Mouse (Mus musculus) kidney, embryonic 14.5 days (tissue): ENCODE results near the gene Ntng1. TPM values are rescaled to one million over a fixed set of nuclear protein-coding genes. Genes with fewer than 3 reads are reported as not detected.

ENCODE experiments used
- ATAC-seq: fragments of 200-750 bp; cut with Nextera tagmentation; 2 replicates; pipeline ENCODE4 v1.8.0; 2017; ENCODE audit warnings: moderate number of reproducible peaks, mild to moderate bottlenecking, moderate TSS enrichment, moderate library complexity; ENCODE audit not compliant: low FRiP score, low TSS enrichment
- H3K27ac ChIP-seq: fragments of 300-500 bp; sonication (generic); 2 replicates; pipeline ENCODE4 v1.5.1; 2014; ENCODE audit warnings: low read depth, mild to moderate bottlenecking, low read length, moderate library complexity, mixed read lengths
- H3K27me3 ChIP-seq: fragments of 300-500 bp; sonication (generic); 2 replicates; pipeline ENCODE4 v1.6.1; 2014; ENCODE audit warnings: mild to moderate bottlenecking, low read length; ENCODE audit not compliant: control insufficient read depth, insufficient read depth
- H3K36me3 ChIP-seq: fragments of 300-500 bp; sonication (generic); 2 replicates; pipeline ENCODE4 v1.6.1; 2014; ENCODE audit warnings: low read length, mixed read lengths; ENCODE audit not compliant: control insufficient read depth, insufficient read depth
- H3K4me1 ChIP-seq: fragments of 300-500 bp; sonication (generic); 2 replicates; pipeline ENCODE4 v1.6.1; 2014; ENCODE audit warnings: low read length, mixed read lengths; ENCODE audit not compliant: control insufficient read depth, insufficient read depth
- H3K4me2 ChIP-seq: fragments of 300-500 bp; sonication (generic); replicated peaks from 2 replicates; pipeline ENCODE4 v1.6.1; 2014; ENCODE audit warnings: low read depth, mild to moderate bottlenecking, low read length
- H3K4me3 ChIP-seq: fragments of 300-500 bp; sonication (generic); 2 replicates; pipeline ENCODE4 v1.5.1; 2014; ENCODE audit warnings: mild to moderate bottlenecking, low read length
- H3K9ac ChIP-seq: fragments of 300-500 bp; sonication (generic); 2 replicates; pipeline ENCODE4 v1.6.1; 2014; ENCODE audit warnings: low read depth, mild to moderate bottlenecking, low read length, moderate library complexity
- H3K9me3 ChIP-seq: fragments of 300-500 bp; sonication (generic); 2 replicates; pipeline ENCODE4 v1.6.1; 2016; ENCODE audit warnings: low read length; ENCODE audit not compliant: control insufficient read depth
- WGBS: fragments of 180-500 bp; shearing (Covaris S2); extraction: QIAGEN DNeasy Blood & Tissue Kit; methylation state at CpG from one replicate; pipeline ENCODE4 v1.1.7; 2014; 5-methylcytosine and 5-hydroxymethylcytosine counted together
- polyA plus RNA-seq: library from polyadenylated mRNA; unstranded; fragments of >200 nt; fragmentation: Nextera tagmentation; extraction: Ambion mirVana; gene quantifications from 2 replicates; pipeline ENCODE4 v1.2.1, GENCODE M21; 2014

Ntng1 gene
- polyA plus RNA-seq, 1 experiment from 2014 or later = 3.0 TPM

GRCm38 (mm10) chr3:109918996-109919395 is 224.8 kb downstream of the Ntng1 start:
- 36% methylated on average over 3 of the region's 3 CpGs for WGBS
- Histone ChIP-seq H3K27ac (no peak overlapping the region), H3K9ac (no peak overlapping the region), H3K4me3 (no peak overlapping the region), H3K9me3 (no peaks in the 10 kb centered on the region), H3K27me3 (no peaks in the 10 kb centered on the region), H3K36me3 (no peaks in the 10 kb centered on the region), H3K4me2 (no peak overlapping the region), H3K4me1 (0 out of 2 replicates have a peak, but pooled peaks cover 6% of the 10 kb centered on the region)
- no peak for ATAC-seq

- H3K4me1 ChIP-seq = 0 out of 2 replicates have a peak, but pooled peaks cover 6% of the 10 kb centered on the region
- H3K36me3 ChIP-seq = no peaks in the 10 kb centered on the region
- H3K27me3 ChIP-seq = no peaks in the 10 kb centered on the region
- H3K4me2 ChIP-seq = no peak overlapping the region
- ATAC-seq = no peak
- no peak overlapping the region for H3K9ac ChIP-seq
- H3K9me3 ChIP-seq = no peaks in the 10 kb centered on the region
- WGBS = 43% methylated on average over 8 of the region's 8 CpGs
- no peak overlapping the region for H3K4me3 ChIP-seq
- no peak overlapping the region for H3K27ac ChIP-seq
Observed at GRCm38 (mm10) chr3:109917926-109918694, 225.7 kb downstream of the Ntng1 start.

GRCm38 (mm10) chr3:109917077-109917476 is 226.7 kb downstream of the Ntng1 start:
- Histone ChIP-seq H3K9ac (no peak overlapping the region), H3K9me3 (no peaks in the 10 kb centered on the region), H3K4me2 (no peak overlapping the region), H3K4me3 (no peak overlapping the region), H3K27me3 (no peaks in the 10 kb centered on the region), H3K36me3 (no peaks in the 10 kb centered on the region), H3K4me1 (0 out of 2 replicates have a peak, but pooled peaks cover 6% of the 10 kb centered on the region), H3K27ac (no peak overlapping the region)
- 53% methylated on average over 4 of the region's 4 CpGs for WGBS
- ATAC-seq = no peak

DNA sequence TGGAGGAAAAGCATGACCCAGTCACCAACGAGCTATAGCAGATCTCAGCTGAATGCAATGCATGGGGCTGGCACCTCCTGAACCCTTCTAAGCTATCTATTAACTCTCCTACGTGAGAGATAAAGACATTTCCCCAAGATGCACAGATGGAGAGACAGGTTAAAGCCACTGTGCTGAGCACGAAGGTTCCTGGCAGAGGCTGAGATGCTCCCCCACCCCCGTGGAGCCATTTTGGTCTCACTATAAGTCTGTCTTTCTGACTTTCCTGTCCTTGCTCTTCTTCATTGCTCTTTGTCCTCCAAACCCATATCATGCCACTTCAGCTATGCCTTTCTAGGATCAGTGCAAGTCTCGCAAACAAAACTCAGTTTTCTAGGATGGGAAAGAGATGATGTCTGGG is 229.6 kb downstream of the Ntng1 start:
- H3K27ac ChIP-seq = no peak overlapping the region
- no peak overlapping the region for H3K4me3 ChIP-seq
- H3K9ac ChIP-seq = no peak overlapping the region
- no peaks in the 10 kb centered on the region for H3K36me3 ChIP-seq
- 0 out of 2 replicates have a peak, but pooled peaks cover 6% of the 10 kb centered on the region for H3K4me1 ChIP-seq
- WGBS = 89% methylated on average over 5 of the region's 5 CpGs
- H3K4me2 ChIP-seq = no peak overlapping the region
- no peak for ATAC-seq
- H3K9me3 ChIP-seq = no peaks in the 10 kb centered on the region
- H3K27me3 ChIP-seq = no peaks in the 10 kb centered on the region

DNA sequence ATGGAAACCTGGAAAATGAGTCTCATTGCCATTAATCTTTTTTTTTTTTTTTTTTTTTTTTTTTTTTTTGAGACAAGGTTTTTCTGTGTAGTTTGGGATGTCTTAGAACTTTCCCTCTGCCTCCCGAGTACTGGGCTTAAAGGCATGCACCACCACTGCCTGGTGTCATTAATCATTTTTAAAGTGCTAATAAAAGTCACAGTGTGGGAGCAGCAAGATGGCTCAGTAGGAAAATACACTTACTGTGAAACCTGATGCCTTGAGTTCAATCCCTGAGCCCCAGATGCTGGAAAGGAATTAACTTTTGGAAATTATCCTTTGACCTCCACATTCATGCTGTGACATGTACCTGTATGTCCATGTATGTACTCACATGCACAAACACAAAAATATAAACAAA is 253.2 kb downstream of the Ntng1 start:
- Histone ChIP-seq H3K36me3 (no peaks in the 10 kb centered on the region), H3K4me2 (no peak overlapping the region), H3K4me3 (no peak overlapping the region), H3K4me1 (no peaks in the 10 kb centered on the region), H3K27ac (no peak overlapping the region), H3K9ac (no peak overlapping the region), H3K27me3 (no peaks in the 10 kb centered on the region), H3K9me3 (no peaks in the 10 kb centered on the region)
- peak; percentile 94 for ATAC-seq
- WGBS = 0% methylated on average over 1 of the region's 1 CpGs

- H3K4me3 ChIP-seq = no peak overlapping the region
- H3K9ac ChIP-seq = no peak overlapping the region
- ATAC-seq = no peak
- no peak overlapping the region for H3K4me2 ChIP-seq
- 37% methylated on average over 4 of the region's 4 CpGs for WGBS
- no peaks in the 10 kb centered on the region for H3K27me3 ChIP-seq
- no peaks in the 10 kb centered on the region for H3K9me3 ChIP-seq
- H3K4me1 ChIP-seq = no peaks in the 10 kb centered on the region
- no peaks in the 10 kb centered on the region for H3K36me3 ChIP-seq
- no peak overlapping the region for H3K27ac ChIP-seq
Observed at GRCm38 (mm10) chr3:109885672-109886071, 258.1 kb downstream of the Ntng1 start.

- Histone ChIP-seq H3K4me3 (no peak overlapping the region), H3K4me1 (no peaks in the 10 kb centered on the region), H3K27ac (no peak overlapping the region), H3K36me3 (no peaks in the 10 kb centered on the region), H3K9ac (no peak overlapping the region), H3K27me3 (no peaks in the 10 kb centered on the region), H3K4me2 (no peak overlapping the region), H3K9me3 (no peaks in the 10 kb centered on the region)
- no peak for ATAC-seq
- 83% methylated on average over 4 of the region's 4 CpGs for WGBS
Observed at GRCm38 (mm10) chr3:109879061-109879460, 264.8 kb downstream of the Ntng1 start.

- Histone ChIP-seq H3K9ac (no peak overlapping the region), H3K27me3 (no peaks in the 10 kb centered on the region), H3K4me3 (no peak overlapping the region), H3K4me1 (no peaks in the 10 kb centered on the region), H3K4me2 (no peak overlapping the region), H3K27ac (no peak overlapping the region), H3K9me3 (no peaks in the 10 kb centered on the region), H3K36me3 (no peaks in the 10 kb centered on the region)
- 92% methylated on average over 17 of the region's 17 CpGs for WGBS
- no peak for ATAC-seq
Observed at GRCm38 (mm10) chr3:109871986-109872385, 271.8 kb downstream of the Ntng1 start.

DNA sequence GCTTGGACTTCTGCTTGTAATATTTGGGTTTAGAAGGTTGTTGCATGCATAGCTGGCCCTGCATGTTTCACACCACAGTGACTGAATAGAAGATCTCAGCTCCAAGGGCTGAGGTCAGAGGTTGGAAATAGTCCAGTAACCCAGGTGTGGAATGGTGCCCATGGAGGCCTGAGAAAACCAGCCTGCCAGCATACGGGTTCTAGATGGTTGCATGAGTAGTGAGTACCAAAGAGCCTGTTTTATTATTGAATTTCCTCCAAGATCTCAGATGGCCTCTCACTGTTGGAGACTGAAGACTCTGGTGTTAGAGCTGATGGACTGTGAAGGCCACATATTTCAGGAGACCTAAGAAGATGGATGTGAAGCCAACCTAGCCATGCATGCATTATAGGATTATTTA is 285.5 kb downstream of the Ntng1 start:
- Histone ChIP-seq H3K27ac (no peak overlapping the region), H3K36me3 (no peaks in the 10 kb centered on the region), H3K4me2 (no peak overlapping the region), H3K27me3 (no peaks in the 10 kb centered on the region), H3K4me3 (no peak overlapping the region), H3K4me1 (no peaks in the 10 kb centered on the region), H3K9me3 (no peaks in the 10 kb centered on the region), H3K9ac (no peak overlapping the region)
- no peak for ATAC-seq
- 89% methylated on average over 1 of the region's 1 CpGs for WGBS
